Mouse (Mus musculus) hindbrain, embryonic 16.5 days (tissue): ENCODE results near the gene Lipo3. TPM values are rescaled to one million over a fixed set of nuclear protein-coding genes. Genes with fewer than 3 reads are reported as not detected.

ENCODE experiments used
- microRNA-seq: library from miRNA; unstranded; fragments of <30 nt; microRNA quantifications from one replicate; pipeline ENCODE4, GENCODE M21; 2017
- polyA plus RNA-seq: library from polyadenylated mRNA; unstranded; fragments of >200 nt; fragmentation: Nextera tagmentation; extraction: Ambion mirVana; gene quantifications from 2 replicates; pipeline ENCODE4 v1.2.1, GENCODE M21; 2015

The Lipo3 gene
- polyA plus RNA-seq, 1 experiment from 2014 or later: 13.1 TPM

Small RNAs within 50 kb of the gene (microRNA-seq; reads per million reads assigned to microRNA genes)
- not detected for gene Gm27440

Other genes starting within 250 kb of the Lipo3 start
- gene Lipo4, start 244.2 kb downstream of the Lipo3 start, polyA plus RNA-seq: not detected in 2 replicates
- not detected in 2 replicates for gene Gm8978, start 136.7 kb downstream of the Lipo3 start, polyA plus RNA-seq
- 0.95 and 1.1 TPM in 2 replicates for gene Lipo2, start 10.6 kb downstream of the Lipo3 start, polyA plus RNA-seq
- gene Lipo1, start 25.5 kb upstream of the Lipo3 start, polyA plus RNA-seq: not detected in 2 replicates
- gene Lipf, start 199.2 kb upstream of the Lipo3 start, polyA plus RNA-seq: not detected in 2 replicates
- not detected in 2 replicates for gene Lipk, start 246.3 kb upstream of the Lipo3 start, polyA plus RNA-seq